Mouse (Mus musculus) adrenal gland, postnatal 25 days (tissue): ENCODE measurements around the gene Tubb2a. TPM values are rescaled to one million over a fixed set of nuclear protein-coding genes. Genes with fewer than 3 reads are reported as not detected.

Source experiments
- DNase-seq: peaks from one replicate; pipeline ENCODE4 v3.0.0; 2021; ENCODE audit warnings: mixed read lengths
- long read RNA-seq: library from polyadenylated mRNA; stranded (forward); transcript quantifications from one replicate; pipeline ENCODE4 v2.0.0, GENCODE M21; 2021
- total RNA-seq: library from RNA; stranded (reverse); gene quantifications from 2 replicates; pipeline ENCODE4 v1.2.3, GENCODE M21; 2021

The Tubb2a gene
- total RNA-seq: 17.8 and 23.2 TPM in 2 replicates
- long read RNA-seq, transcript Tubb2a-201 (4 exons, 1,610 nt): major isoform, 283 of 304 reads
- long read RNA-seq, partial matches to known transcripts: 21 of 304 reads
- long read RNA-seq, other reads (novel, unspliced or antisense): 0 of 304 reads

GRCm38 (mm10) chr13:34077492-34078271 is at the start of gene Tubb2a:
Gene Tubb2a, minus strand, starts transcription at chr13:34078007.
- DNase-seq: peak; percentile 94

GRCm38 (mm10) chr13:34125711-34126110 is 47.9 kb upstream of the Tubb2a start:
- no peak for DNase-seq

GRCm38 (mm10) chr13:34120536-34120935 is 42.7 kb upstream of the Tubb2a start:
- DNase-seq: no peak

- no peak for DNase-seq
Measured at GRCm38 (mm10) chr13:34119406-34119805, 41.6 kb upstream of the Tubb2a start.

- DNase-seq: no peak
Measured at GRCm38 (mm10) chr13:34118816-34119215, 41.0 kb upstream of the Tubb2a start.

GRCm38 (mm10) chr13:34116508-34116907 is 38.7 kb upstream of the Tubb2a start:
- no peak for DNase-seq

- no peak for DNase-seq
Measured at GRCm38 (mm10) chr13:34114654-34115053, 36.8 kb upstream of the Tubb2a start.

GRCm38 (mm10) chr13:34113086-34113485 is 35.3 kb upstream of the Tubb2a start:
- no peak for DNase-seq

GRCm38 (mm10) chr13:34112369-34113081 is 34.7 kb upstream of the Tubb2a start:
- peak; percentile 39 for DNase-seq

- DNase-seq: no peak
Measured at GRCm38 (mm10) chr13:34111878-34112277, 34.1 kb upstream of the Tubb2a start.

GRCm38 (mm10) chr13:34111019-34111418 is 33.2 kb upstream of the Tubb2a start:
- no peak for DNase-seq

- no peak for DNase-seq
Measured at GRCm38 (mm10) chr13:34109677-34110058, 31.9 kb upstream of the Tubb2a start.

- no peak for DNase-seq
Measured at GRCm38 (mm10) chr13:34109035-34109676, 31.3 kb upstream of the Tubb2a start.

- no peak for DNase-seq
Measured at GRCm38 (mm10) chr13:34106999-34107398, 29.2 kb upstream of the Tubb2a start.

GRCm38 (mm10) chr13:34106256-34106655 is 28.4 kb upstream of the Tubb2a start:
- DNase-seq: no peak

GRCm38 (mm10) chr13:34105364-34105763 is 27.6 kb upstream of the Tubb2a start:
- DNase-seq: no peak

- DNase-seq: no peak
Measured at GRCm38 (mm10) chr13:34101908-34102307, 24.1 kb upstream of the Tubb2a start.

- DNase-seq: no peak
Measured at GRCm38 (mm10) chr13:34101247-34101646, 23.4 kb upstream of the Tubb2a start.

GRCm38 (mm10) chr13:34100733-34101132 is 22.9 kb upstream of the Tubb2a start:
- DNase-seq: no peak

GRCm38 (mm10) chr13:34097086-34097485 is 19.3 kb upstream of the Tubb2a start:
- no peak for DNase-seq

- DNase-seq: no peak
Measured at GRCm38 (mm10) chr13:34096455-34096854, 18.6 kb upstream of the Tubb2a start.

GRCm38 (mm10) chr13:34095542-34096435 is 18.0 kb upstream of the Tubb2a start:
- DNase-seq: no peak
